Mouse (Mus musculus) intestine, embryonic 14.5 days (tissue): ENCODE data around the gene Gpr107. TPM values are rescaled to one million over a fixed set of nuclear protein-coding genes. Genes with fewer than 3 reads are reported as not detected.

Experiments
- ATAC-seq: fragments of 200-750 bp; cut with Nextera tagmentation; replicated peaks from 2 replicates; pipeline ENCODE4 v1.8.0; 2017; ENCODE audit warnings: low read depth, moderate number of reproducible peaks, moderate TSS enrichment, moderate library complexity; ENCODE audit not compliant: low FRiP score, low TSS enrichment
- DNase-seq: peaks from one replicate; pipeline ENCODE4 v3.0.0-alpha.2; 2018; ENCODE audit warnings: low spot score
- H3K27ac ChIP-seq: fragments of 300-500 bp; sonication (generic); 2 replicates; pipeline ENCODE4 v1.5.1; 2014; ENCODE audit warnings: low read depth, mild to moderate bottlenecking, control low read depth
- H3K27me3 ChIP-seq: fragments of 300-500 bp; sonication (generic); replicated peaks from 2 replicates; pipeline ENCODE4 v1.6.1; 2014; ENCODE audit warnings: low read length, control low read depth; ENCODE audit not compliant: control insufficient read depth, insufficient read depth
- H3K36me3 ChIP-seq: fragments of 300-500 bp; sonication (generic); 2 replicates; pipeline ENCODE4 v1.6.1; 2014; ENCODE audit warnings: low read length, control low read depth; ENCODE audit not compliant: control insufficient read depth, insufficient read depth
- H3K4me1 ChIP-seq: fragments of 300-500 bp; sonication (generic); replicated peaks from 2 replicates; pipeline ENCODE4 v1.6.1; 2014; ENCODE audit warnings: low read length, control low read depth, mixed read lengths; ENCODE audit not compliant: control insufficient read depth, insufficient read depth
- H3K4me2 ChIP-seq: fragments of 300-500 bp; sonication (generic); 2 replicates; pipeline ENCODE4 v1.6.1; 2014; ENCODE audit warnings: low read length
- H3K4me3 ChIP-seq: fragments of 300-500 bp; sonication (generic); 2 replicates; pipeline ENCODE4 v1.5.1; 2014; ENCODE audit warnings: low read depth, low read length, control low read depth, mixed read lengths
- H3K9ac ChIP-seq: fragments of 300-500 bp; sonication (generic); 2 replicates; pipeline ENCODE4 v1.6.1; 2014; ENCODE audit warnings: mild to moderate bottlenecking, low read length
- H3K9me3 ChIP-seq: fragments of 300-500 bp; sonication (generic); 2 replicates; pipeline ENCODE4 v1.6.1; 2016; ENCODE audit warnings: low read length, control low read depth; ENCODE audit not compliant: control insufficient read depth
- WGBS: fragments of 180-500 bp; shearing (Covaris S2); extraction: QIAGEN DNeasy Blood & Tissue Kit; methylation state at CpG from one replicate; pipeline ENCODE4 v1.1.7; 2014; 5-methylcytosine and 5-hydroxymethylcytosine counted together
- polyA plus RNA-seq: library from polyadenylated mRNA; unstranded; fragments of >200 nt; fragmentation: Nextera tagmentation; extraction: Ambion mirVana; gene quantifications from 2 replicates; pipeline ENCODE4 v1.2.1, GENCODE M21; 2014

Gene Gpr107
- polyA plus RNA-seq, 1 experiment from 2014 or later: 26.9 TPM

- ATAC-seq (no peak), DNase-seq (no peak)
- 80% methylated on average over 4 of the region's 4 CpGs for WGBS
These were observed 54.1 kb downstream of the Gpr107 start for GRCm38 (mm10) chr2:31206211-31206610.

GRCm38 (mm10) chr2:31206882-31207281 lies 54.8 kb downstream of the Gpr107 start:
- H3K36me3 ChIP-seq: peaks cover 51% of the 10 kb centered on the region
- ATAC-seq: no peak
- H3K27me3 ChIP-seq: no peaks in the 10 kb centered on the region
- H3K4me2 ChIP-seq: no peak overlapping the region
- H3K27ac ChIP-seq: no peak overlapping the region
- no peaks in the 10 kb centered on the region for H3K9me3 ChIP-seq
- 68% methylated on average over 8 of the region's 8 CpGs for WGBS
- H3K4me3 ChIP-seq: no peak overlapping the region
- H3K4me1 ChIP-seq: no peaks in the 10 kb centered on the region
- H3K9ac ChIP-seq: no peak overlapping the region
- no peak for DNase-seq

More at GRCm38 (mm10) chr2:31206211-31206610, 54.1 kb downstream of the Gpr107 start:
- no peak overlapping the region for H3K4me3 ChIP-seq
- no peaks in the 10 kb centered on the region for H3K9me3 ChIP-seq
- no peaks in the 10 kb centered on the region for H3K27me3 ChIP-seq
- no peak overlapping the region for H3K27ac ChIP-seq
- no peaks in the 10 kb centered on the region for H3K4me1 ChIP-seq
- H3K36me3 ChIP-seq: peaks cover 51% of the 10 kb centered on the region
- H3K4me2 ChIP-seq: no peak overlapping the region
- H3K9ac ChIP-seq: no peak overlapping the region

- Histone ChIP-seq H3K36me3 (peaks cover 66% of the 10 kb centered on the region), H3K4me3 (no peak overlapping the region), H3K27me3 (no peaks in the 10 kb centered on the region), H3K9ac (no peak overlapping the region), H3K27ac (no peak overlapping the region), H3K9me3 (no peaks in the 10 kb centered on the region), H3K4me2 (no peak overlapping the region), H3K4me1 (no peaks in the 10 kb centered on the region)
- 89% methylated on average over 13 of the region's 13 CpGs for WGBS
- ATAC-seq: no peak
- DNase-seq: no peak
These were observed 56.5 kb downstream of the Gpr107 start for GRCm38 (mm10) chr2:31208544-31209142.

- no peaks in the 10 kb centered on the region for H3K9me3 ChIP-seq
- DNase-seq (no peak), ATAC-seq (no peak)
- no peaks in the 10 kb centered on the region for H3K4me1 ChIP-seq
- no peaks in the 10 kb centered on the region for H3K27me3 ChIP-seq
- H3K4me2 ChIP-seq: no peak overlapping the region
- H3K9ac ChIP-seq: no peak overlapping the region
- WGBS: 89% methylated on average over 4 of the region's 4 CpGs
- no peak overlapping the region for H3K27ac ChIP-seq
- H3K36me3 ChIP-seq: peaks cover 75% of the 10 kb centered on the region
- H3K4me3 ChIP-seq: no peak overlapping the region
These were observed 57.4 kb downstream of the Gpr107 start for GRCm38 (mm10) chr2:31209525-31209924.

GRCm38 (mm10) chr2:31210144-31210847 lies 58.2 kb downstream of the Gpr107 start:
- H3K4me3 ChIP-seq: no peak overlapping the region
- H3K27ac ChIP-seq: no peak overlapping the region
- no peaks in the 10 kb centered on the region for H3K27me3 ChIP-seq
- WGBS: 71% methylated on average over 11 of the region's 11 CpGs
- no peak overlapping the region for H3K4me2 ChIP-seq
- H3K36me3 ChIP-seq: peaks cover 83% of the 10 kb centered on the region
- ATAC-seq: no peak
- DNase-seq: no peak
- H3K9ac ChIP-seq: no peak overlapping the region
- no peaks in the 10 kb centered on the region for H3K4me1 ChIP-seq
- H3K9me3 ChIP-seq: no peaks in the 10 kb centered on the region

GRCm38 (mm10) chr2:31211204-31211603 lies 59.1 kb downstream of the Gpr107 start:
- WGBS: 61% methylated on average over 3 of the region's 3 CpGs
- Histone ChIP-seq H3K4me2 (no peak overlapping the region), H3K4me1 (no peaks in the 10 kb centered on the region), H3K27ac (no peak overlapping the region), H3K4me3 (no peak overlapping the region), H3K36me3 (peaks cover 84% of the 10 kb centered on the region), H3K9ac (no peak overlapping the region), H3K27me3 (no peaks in the 10 kb centered on the region), H3K9me3 (no peaks in the 10 kb centered on the region)
- ATAC-seq: no peak
- no peak for DNase-seq

- H3K27me3 ChIP-seq: no peaks in the 10 kb centered on the region
- no peak overlapping the region for H3K4me3 ChIP-seq
- WGBS: 91% methylated on average over 16 of the region's 16 CpGs
- H3K36me3 ChIP-seq: peaks cover 61% of the 10 kb centered on the region
- H3K27ac ChIP-seq: no peak overlapping the region
- no peak for DNase-seq
- no peak for ATAC-seq
- no peaks in the 10 kb centered on the region for H3K9me3 ChIP-seq
- H3K9ac ChIP-seq: no peak overlapping the region
- H3K4me2 ChIP-seq: no peak overlapping the region
- no peaks in the 10 kb centered on the region for H3K4me1 ChIP-seq
These were observed 62.2 kb downstream of the Gpr107 start for GRCm38 (mm10) chr2:31214211-31214796.

GRCm38 (mm10) chr2:31218611-31219010 lies 66.5 kb downstream of the Gpr107 start:
- Histone ChIP-seq H3K4me2 (no peak overlapping the region), H3K27ac (no peak overlapping the region), H3K4me1 (no peaks in the 10 kb centered on the region), H3K27me3 (no peaks in the 10 kb centered on the region), H3K9ac (no peak overlapping the region), H3K36me3 (peaks cover 21% of the 10 kb centered on the region), H3K9me3 (no peaks in the 10 kb centered on the region), H3K4me3 (no peak overlapping the region)
- ATAC-seq (no peak), DNase-seq (no peak)
- 84% methylated on average over 3 of the region's 3 CpGs for WGBS
